Mouse (Mus musculus) gonadal fat pad, adult 2 months (tissue): ENCODE data around the gene Psmd5. TPM values are rescaled to one million over a fixed set of nuclear protein-coding genes. Genes with fewer than 3 reads are reported as not detected.

Source experiments
- DNase-seq: peaks from one replicate; pipeline ENCODE4 v3.0.0-alpha.2; 2012; ENCODE audit warnings: low read depth
- polyA plus RNA-seq: library from polyadenylated mRNA; depleted of rRNA; stranded (reverse); fragments of >200 nt; gene quantifications from 2 replicates; pipeline ENCODE4 v1.2.3, GENCODE M21; 2012; rRNA removed

Psmd5 gene
- 14.5 and 20.7 TPM in 2 replicates for polyA plus RNA-seq

GRCm38 (mm10) chr2:34874816-34875345 is at the start of gene Psmd5:
Gene Psmd5 (minus strand): TSS chr2:34874968.
- DNase-seq = no peak

GRCm38 (mm10) chr2:34922729-34923128 is 48.0 kb upstream of the Psmd5 start:
- DNase-seq = no peak

DNA sequence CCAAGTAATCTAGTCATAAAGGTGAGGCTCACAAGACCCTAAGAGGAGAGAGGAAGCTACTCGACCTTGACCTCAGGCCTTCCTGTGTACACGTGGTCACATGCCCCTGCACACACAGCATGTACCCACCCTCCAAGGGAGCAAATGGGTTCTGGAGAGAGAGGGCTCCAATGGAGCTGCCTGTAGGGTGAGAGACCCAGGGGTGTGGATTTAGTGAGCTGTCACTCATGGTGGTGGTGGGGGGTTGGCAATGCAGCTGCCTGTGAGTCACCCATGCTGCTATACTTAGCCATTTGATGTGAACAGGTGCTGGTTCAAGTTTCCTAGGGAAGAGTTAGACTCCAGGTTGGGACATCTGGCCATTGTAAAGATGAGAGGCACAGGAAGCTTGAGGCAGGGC is 45.4 kb upstream of the Psmd5 start:
- DNase-seq = no peak

DNA sequence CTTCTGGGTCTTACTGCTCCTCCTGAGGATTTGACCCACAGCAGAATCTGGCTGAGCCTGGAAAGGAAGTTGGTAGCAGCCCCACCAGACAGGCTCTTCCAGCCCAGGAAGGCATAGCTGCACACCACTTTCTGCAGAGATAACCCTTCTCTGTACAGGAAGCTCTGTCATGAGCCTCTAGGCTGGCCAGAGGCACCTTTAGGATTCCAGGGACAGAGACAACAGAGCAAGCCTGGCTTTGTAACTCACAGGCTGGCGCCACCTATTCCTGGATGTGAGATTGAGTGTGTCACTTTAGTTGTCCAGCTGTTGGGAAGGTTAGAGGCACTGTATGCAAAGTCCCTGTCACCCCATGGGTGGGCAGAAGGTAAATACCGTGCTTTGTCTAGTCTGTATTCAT is 40.3 kb upstream of the Psmd5 start:
- no peak for DNase-seq

DNA sequence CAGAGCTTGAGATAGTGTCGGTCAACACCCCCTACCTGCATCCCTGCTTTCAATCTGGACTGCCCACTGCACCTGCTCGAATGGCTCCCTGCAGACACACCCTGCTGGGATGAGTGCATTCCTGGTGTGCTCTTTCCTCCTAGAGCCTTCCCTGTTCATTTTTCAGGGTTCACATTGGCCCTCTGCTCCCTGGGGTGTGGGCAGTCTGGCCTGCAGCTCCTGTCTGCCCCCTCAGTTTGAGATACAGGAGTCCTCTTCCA is 40.0 kb upstream of the Psmd5 start:
- DNase-seq = no peak

DNA sequence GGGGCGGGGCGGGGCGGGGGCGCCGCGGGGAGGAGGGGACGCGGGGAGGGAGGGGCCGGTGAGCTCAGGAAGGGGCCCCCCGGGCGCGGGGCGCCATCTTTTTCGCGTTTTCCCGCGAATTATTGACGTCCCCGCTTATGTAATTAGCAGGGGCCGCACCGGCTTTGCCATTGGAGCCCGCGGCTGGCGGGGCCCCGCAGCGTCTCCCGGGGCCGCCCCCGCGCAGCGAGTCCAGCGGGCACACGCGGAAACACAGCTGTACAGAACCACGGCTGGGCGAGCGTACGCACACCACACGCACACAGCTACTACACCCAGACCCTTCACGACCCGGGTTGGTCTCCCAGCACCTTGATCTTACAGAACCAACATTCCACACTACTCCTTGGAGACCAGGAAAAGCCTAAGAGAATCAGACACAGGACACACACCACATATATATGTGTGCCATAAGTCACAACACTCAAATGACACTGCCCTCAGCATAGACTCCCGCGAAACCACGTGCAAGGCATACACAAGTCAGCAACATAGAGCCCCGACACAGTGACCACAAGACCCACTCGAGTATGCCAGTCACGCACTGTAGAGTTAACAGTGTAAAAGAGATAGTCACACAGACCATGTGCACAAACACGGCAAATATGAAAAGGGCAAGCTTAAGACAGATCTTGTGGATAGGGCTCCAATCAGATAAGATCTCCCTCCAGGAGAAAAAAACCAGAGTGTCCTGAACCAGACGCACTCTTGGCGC is 39.5 kb upstream of the Psmd5 start:
- DNase-seq = no peak

GRCm38 (mm10) chr2:34913218-34914068 is 38.7 kb upstream of the Psmd5 start, which contains the start of gene Phf19:
Gene Phf19 (minus strand): TSS chr2:34914026.
- DNase-seq = no peak

DNA sequence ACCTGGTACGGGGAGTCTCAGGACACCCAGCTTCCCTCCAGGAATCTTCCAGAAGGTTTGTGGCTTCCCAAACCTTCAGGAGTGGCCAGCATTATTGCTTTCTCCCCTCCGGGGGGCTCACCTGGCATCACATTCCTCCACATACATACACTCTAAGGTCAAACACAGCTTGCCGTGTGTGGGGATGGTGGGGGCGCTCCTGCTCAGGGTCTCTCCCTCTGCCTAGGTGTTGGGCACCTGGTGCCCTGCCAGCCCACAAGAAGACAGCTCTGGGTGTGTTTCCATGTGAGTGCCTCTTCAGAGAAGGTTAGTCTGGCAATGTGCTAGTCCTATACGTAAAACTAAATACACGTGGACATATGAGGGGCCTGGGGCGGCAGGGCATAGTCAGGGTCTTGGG is 37.8 kb upstream of the Psmd5 start:
- no peak for DNase-seq

DNA sequence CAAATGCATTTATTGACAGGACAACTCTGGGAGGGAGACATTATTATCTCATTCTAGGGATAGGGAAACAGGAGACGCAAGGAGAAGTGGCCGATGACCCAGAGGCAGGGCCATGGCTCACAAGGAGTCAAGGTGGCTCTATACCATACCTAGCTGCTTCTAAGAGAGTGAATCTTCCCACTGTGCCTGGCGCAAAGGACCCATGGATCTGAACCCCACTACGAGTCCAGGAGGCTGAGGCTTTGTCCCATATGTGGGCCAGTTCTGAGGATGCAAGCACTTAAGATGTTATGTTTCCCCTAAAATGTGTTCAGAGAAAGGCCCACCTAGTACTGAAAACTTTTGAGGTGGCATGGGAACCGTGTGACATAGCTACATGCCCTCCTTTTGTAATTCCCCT is 37.1 kb upstream of the Psmd5 start:
- no peak for DNase-seq

- no peak for DNase-seq
Observed at GRCm38 (mm10) chr2:34909719-34910118, 35.0 kb upstream of the Psmd5 start.

DNA sequence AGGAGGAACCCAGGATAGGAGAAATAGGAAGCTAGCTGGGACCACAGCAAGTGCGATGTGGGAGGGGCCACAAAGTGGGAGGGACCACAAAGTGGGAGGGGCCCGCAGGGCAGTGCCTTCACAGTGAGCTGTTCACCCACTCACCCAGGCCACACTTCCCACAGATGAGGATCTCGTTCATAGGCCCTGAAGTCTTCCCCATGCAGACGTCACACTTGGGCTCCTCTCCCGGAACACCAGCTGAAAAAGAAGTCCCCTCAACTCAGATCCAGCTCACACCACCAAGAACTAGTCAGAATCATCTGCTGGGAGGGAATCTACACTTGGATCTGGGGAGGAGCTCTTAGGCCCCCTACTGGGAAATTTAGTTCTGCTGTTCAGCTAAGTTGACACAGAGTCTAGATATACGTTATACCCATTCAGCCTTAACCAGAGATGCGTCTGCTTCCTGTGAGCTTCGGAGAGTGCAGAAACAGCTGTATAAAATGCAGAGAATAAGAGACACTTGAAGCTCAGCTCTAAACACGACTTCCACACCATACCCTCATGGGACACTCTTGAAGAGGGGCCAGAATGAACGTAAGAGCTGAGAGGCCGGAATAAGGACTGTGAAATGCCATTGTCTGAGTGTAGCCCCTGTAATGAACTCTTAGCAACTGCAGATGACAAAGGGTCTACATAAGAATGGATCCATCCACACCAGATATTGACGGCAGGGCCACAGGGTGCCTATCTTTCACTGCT is 32.3 kb upstream of the Psmd5 start:
- no peak for DNase-seq

GRCm38 (mm10) chr2:34906426-34906825 is 31.7 kb upstream of the Psmd5 start:
- no peak for DNase-seq

- DNase-seq = peak; percentile 95
Observed at GRCm38 (mm10) chr2:34904849-34905542, 30.2 kb upstream of the Psmd5 start.

GRCm38 (mm10) chr2:34903652-34904405 is 29.1 kb upstream of the Psmd5 start:
- no peak for DNase-seq

DNA sequence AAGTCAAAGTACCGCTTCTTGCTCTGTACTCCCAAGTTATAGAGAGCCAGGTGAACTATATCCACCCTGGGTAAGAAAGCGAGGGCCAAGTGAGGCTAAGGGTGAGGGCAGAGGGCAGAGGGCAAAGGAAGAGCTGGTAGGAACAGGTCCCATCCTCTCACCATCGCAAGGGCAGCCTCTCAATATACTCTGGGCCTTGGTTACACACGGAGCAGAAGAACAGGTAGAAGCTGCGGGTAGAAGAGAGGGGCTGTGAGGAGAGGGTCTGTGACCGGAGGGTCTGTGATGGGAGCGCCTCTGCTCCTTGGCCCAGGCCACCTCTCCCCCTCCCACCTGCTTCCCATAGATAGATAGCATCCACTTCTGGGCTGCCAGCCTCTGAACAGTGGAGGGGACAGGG is 28.4 kb upstream of the Psmd5 start:
- no peak for DNase-seq

DNA sequence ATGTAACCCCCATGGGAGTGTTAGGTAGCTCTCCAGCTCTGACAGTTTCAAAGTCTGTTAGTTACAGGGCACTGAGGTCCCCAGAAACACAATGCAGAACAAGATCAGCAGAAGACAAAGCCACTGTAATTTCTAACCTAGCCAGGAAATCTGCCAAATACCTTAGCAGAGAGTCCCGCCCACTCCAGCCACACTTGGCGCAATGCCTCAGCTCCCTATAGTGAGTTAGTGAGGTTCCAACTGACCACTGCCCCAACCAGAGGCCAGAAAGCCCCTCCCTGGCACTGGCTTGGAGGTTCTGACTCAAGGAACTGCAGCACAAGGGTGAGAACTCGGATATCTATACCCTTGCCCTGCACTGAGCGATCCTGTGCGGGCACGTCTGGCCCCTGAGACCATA is 28.0 kb upstream of the Psmd5 start:
- DNase-seq = no peak

- no peak for DNase-seq
Observed at GRCm38 (mm10) chr2:34901726-34902125, 27.0 kb upstream of the Psmd5 start.

DNA sequence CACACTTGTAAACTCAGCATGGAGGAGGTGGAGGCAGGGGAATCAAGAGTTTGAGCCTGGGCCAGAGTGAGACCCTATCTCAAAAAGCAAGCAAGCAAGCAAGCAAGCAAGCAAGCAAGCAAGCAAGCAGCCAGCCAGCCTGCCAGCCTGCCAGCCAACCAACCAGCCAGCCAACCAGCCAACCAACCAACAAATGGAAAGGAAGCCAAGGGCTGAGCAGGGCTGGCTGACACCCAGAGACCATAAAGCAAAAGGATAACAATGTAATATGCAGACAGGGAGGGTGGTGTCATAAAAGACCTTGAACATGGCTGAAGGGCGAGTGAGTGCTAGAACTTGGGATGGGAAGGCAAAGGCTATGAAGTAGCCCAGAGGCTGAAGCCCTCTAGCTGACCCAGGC is 25.6 kb upstream of the Psmd5 start:
- DNase-seq = peak; percentile 70

- peak; percentile 50 for DNase-seq
Observed at GRCm38 (mm10) chr2:34899682-34900081, 24.9 kb upstream of the Psmd5 start.

DNA sequence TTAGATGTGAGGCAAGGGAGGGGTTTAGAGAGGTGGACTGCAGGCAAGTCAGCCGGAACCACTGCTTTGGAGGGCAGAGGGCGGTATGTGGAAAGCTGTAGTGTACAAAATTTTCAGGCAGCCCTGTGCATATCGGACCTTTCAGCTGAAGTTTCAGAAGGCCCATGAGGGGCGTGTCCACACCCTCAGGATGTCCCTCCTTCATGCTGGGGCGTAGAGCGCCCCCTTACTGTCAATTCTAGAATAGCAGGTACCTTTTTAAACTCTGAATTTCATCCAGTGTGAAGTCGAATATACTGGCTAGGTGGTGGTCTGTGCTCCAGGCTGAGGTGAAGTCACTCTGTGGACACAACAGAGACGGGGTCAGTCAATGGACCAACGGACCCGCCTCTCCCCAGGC is 23.1 kb upstream of the Psmd5 start:
- DNase-seq = no peak
